Mouse (Mus musculus): Measurements from ENCODE around the gene 9230112D13Rik. TPM values are rescaled to one million over a fixed set of nuclear protein-coding genes. Genes with fewer than 3 reads are reported as not detected.
A peak's percentile ranks its signal among the peaks of the same experiment; 100 is the strongest.

Gene 9230112D13Rik
- 0.08 TPM in 1 of 2 replicates, not detected in the other for polyA plus RNA-seq (2012; rRNA removed)

DNA sequence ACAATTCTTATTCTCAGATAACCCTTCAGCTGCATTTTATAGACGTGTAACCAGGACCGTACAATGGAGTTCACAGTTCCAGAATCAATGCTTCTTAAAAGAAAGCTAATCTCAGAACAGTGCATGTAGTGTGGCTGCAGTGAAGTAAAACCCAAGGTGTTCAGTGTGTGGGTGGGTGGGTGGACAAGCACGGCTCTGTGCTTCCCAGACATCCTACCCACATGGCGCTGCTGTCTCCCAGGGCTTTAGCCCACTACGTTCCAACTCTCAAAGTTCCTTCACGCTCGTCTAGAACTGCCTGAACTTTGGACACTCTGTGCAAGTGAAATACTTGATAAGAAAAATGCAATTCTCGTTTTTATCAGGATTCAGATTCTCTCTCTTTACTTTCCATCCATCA, at the start of gene 9230112D13Rik:
Gene 9230112D13Rik (minus strand): TSS at position 101 of the 400 bp plus-strand sequence.
- DNase-seq (ENCODE audit: low spot score): no peak

DNA sequence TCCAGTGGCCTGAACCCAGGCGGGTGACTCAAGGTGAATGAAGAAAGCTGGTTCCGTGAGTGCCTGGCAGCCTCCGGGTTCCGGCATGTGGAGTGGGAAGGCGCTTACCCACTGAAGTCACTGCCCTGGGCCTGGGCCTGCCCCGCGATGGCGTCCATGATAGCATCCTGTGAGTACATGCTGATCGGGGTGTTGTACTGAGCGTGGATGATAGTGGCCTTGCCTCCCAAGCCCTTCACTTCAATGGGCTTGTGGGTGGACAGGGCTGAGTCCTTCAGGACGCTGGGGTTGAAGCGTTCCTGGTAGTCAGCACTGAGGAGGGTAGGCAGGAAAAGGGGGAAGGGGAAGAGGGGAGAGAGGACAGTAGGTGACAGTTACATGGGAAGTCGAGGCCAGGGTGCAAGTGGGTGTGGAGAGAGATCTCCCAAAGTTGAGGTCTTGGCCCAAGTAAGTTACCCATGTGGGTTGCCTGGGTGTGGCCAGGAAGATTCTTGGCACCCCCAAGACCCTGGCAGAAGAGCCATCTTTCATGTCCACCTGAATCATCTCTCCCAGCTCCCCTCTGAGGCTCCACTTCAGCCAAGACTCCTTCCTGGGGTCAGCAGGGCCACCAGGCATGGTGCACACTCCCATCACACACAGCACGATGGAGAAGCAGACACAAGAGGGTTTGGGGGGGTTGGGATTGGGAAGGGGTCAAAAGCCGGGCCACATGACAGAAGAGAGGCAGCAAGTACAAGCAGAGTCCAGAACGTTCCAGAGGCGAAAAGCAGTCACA, 49.2 kb upstream of the 9230112D13Rik start:
- no peak for DNase-seq (ENCODE audit: low spot score)

DNA sequence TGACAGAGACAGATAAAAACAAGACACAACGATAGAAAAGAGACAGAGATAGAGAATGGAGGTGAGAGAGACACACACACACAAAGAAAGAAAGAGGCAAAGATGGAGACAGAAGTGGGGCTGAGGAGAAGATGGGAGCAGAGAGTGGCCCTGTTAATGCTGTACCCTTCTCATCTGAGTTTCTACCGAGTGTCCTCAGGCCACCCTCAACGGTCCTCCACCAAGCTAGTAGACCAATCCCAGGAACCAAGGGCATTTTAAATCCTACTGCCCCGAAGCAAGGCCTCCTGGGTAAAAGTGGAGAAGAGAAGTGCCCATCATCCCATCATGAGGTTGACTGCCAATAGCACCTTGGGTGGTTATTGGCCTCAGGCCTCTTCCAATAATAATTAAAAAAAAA, 48.3 kb upstream of the 9230112D13Rik start:
- DNase-seq (ENCODE audit: low spot score): no peak

DNA sequence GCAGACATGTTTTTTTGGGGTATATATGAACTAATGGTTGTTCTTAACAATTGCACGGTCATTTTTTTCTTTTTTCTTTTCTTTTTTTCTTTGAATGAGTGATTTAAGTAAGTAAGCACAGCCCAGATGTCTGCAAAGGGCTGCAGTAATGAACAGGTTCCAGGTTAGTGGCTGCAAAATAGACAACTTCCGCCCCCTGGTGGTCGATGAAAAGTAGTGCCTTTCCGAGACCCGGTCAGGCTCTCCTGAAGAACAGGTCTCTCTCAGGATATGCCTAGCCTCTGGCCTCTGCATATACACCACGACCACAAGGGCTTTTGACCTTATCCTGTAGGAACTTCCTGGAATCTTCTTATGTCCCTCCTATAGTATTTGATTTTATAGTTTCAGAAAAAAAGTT, 47.7 kb upstream of the 9230112D13Rik start:
- peak; percentile 59 for DNase-seq (ENCODE audit: low spot score)

DNA sequence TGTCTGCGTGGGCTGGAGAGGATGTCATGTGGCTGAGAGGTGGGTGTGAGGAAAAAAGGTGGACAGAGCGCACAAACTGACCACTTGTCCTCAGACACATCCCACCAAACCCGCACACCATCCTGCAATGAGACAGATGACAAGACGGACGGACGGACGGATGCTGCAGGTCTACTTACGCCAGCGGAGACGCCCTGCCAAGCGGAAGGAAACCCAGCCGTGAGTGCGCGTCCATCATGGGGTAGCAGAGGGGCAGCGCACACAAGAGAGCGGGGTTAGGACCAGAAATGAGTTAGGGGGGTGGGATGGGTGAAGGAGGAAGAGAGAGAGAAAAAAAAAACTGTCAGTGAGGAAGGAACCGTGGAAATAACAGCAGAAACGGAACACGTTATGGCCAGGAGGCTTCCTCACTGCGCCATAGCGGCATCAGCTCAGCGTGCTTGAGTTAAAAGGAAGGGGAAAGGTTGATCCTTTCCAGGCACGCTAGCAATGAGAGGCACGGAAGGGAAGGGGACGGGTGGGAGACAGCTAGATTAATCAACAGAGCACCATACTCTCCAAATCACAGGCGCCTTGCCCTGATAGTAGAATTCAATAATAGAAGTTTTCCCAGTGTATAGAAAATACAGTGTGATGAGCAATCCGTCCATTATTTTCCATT, 47.1 kb upstream of the 9230112D13Rik start:
- no peak for DNase-seq (ENCODE audit: low spot score)

DNA sequence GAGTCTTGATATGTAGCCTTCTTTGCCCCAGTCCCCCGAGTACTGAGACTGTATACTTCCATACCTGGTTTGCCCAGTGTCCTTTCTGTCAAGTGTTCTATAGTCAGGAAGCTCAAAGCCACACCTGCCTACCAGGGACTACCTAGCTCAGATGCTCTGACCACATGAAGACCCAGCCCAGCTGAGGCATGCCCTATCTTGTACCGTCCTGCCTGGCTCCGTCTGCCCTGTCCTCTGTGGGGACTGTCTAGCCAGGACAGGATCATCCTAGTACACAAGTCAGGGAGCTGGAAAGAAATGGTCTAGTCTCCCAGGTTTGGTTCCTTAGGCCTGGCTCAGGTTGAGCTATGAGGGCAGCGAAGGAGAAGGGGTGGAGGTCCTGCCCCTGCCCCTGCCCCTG, 46.0 kb upstream of the 9230112D13Rik start:
- no peak for DNase-seq (ENCODE audit: low spot score)

DNA sequence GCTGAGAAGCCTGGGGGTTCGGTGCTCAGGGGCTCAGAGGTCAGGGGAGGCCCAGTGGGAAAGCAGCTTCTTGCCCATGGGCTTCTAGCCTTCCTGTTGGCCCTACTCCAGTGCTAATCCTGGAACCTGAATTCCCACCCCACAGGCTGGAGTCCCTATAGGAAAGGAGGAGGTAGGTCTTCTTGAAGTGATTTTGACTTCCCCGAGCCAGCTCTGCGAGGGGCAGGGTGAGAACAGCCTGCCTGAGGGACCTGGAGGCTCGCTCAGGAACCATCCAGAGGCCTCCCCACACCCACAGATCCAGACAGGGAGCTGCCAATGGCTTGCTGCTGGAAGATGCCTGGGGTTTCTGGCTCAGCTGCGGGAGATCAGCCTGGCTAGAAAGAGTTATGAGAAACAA, 45.1 kb upstream of the 9230112D13Rik start:
- no peak for DNase-seq (ENCODE audit: low spot score)

DNA sequence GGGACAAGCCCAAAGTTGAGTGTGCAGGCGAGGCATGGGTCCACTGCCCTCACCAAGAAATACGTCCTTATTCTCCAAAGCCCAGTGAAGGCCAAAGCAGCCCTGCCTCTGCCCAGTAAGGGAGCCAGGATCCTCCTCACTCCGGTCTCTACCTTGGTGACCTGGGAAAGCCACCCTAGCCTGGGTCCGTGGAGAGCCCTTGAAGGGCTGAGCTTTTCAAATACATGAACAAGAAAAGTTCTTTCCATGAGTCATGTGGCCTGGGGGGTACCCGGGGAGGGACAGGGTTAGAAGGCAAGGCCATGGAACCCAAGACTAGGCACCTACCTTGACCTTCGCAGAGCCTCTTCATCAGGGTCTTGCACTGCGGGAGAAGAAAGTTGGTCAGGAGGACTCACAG, 43.9 kb upstream of the 9230112D13Rik start:
- no peak for DNase-seq (ENCODE audit: low spot score)

DNA sequence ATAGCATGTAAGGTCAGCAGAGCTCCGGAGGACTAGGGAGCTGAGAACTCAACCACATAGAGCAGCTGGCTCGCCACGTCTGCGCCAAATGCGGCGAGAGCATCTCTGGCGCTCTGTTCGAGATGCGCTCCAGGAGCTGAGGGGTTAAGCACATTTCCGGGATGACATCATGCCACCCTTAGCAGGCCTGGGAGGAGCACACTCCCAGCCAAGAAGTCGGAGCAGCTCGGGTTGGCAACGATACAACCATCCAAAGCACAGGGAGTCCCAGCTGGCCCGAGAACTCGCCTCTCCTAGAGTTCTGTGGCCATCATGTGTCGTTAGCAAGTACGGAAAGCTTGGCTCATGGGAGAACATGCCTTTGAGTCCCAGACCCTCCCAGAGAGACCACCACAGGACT, 43.1 kb upstream of the 9230112D13Rik start:
- DNase-seq (ENCODE audit: low spot score): no peak

DNA sequence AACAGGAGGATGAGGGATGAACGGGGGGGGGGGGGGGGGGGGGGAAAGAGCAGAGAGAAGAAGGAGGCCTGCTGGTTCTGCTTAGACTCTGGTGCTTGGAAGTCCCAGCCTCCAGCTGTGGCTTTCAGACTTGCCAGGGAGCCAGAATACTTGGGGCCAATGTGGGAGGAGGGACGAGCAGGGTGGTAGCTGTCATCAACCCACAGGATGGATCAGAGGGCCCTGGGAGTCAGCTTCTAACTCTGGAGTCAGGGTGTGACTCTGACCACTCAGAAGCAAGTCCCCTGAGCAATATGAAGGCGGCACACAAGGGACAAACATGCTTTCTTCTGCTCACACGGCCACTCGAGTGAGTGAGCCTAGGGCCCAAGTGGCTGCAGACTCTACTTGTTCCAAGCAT, 42.0 kb upstream of the 9230112D13Rik start:
- DNase-seq (ENCODE audit: low spot score): no peak

DNA sequence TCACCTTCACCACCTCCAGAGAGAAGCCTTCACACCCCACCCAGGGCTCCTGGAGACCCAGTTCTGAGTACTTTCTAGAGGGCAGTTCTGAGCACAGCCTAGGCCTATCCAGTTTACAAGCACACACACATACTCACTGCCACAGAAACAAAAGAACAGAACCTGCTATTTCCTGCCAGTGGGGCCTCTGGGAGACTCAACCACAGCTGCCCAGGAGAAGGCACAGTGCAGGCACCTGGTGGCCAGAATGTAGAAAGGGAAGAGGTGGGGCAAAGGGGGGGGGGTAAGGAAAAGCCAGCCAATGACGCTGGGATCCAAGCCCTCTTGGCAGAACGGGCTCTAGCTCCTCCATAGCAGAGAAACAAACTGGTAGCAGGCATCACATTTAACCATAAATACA, 39.8 kb upstream of the 9230112D13Rik start:
- DNase-seq (ENCODE audit: low spot score): no peak

DNA sequence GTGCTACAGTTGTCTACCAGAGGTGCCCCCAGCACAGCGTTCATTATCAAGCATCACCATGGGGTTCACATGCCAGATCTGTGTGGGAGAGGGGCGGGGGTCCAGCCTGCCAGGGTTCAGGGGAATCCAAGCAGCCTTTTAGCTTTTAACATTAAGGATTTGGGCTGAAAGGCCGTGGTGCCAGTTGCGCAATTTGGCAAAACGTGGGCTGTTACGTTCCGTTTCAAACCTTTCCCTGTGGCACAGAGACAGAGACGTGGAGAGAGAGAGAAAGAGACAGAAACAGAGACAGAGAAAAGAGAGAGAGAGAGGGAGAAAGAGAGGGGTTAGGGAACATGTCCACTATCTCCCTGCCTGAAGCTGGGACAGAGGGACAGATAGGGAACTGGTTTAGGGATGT, 39.0 kb upstream of the 9230112D13Rik start:
- no peak for DNase-seq (ENCODE audit: low spot score)

DNA sequence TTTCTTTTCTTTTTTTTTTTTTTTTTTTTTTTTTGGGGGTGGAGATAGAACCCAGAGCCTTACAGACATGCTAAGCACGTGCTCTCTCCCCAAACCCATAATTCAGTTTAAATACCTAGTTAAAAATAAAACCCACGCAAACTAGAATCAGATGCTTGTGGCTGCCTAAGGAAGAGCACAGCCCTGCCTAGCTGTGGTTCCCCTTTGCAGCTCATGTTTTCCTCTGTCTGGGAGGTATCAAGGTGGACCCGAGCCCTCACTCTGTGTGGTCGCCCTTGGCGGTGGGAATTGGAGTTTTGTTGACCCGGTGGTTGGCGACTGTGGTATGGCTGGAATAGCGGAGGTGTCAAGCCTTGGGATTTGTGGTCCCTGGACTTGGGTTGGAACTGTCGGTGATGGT, 36.3 kb upstream of the 9230112D13Rik start:
- DNase-seq (ENCODE audit: low spot score): no peak

DNA sequence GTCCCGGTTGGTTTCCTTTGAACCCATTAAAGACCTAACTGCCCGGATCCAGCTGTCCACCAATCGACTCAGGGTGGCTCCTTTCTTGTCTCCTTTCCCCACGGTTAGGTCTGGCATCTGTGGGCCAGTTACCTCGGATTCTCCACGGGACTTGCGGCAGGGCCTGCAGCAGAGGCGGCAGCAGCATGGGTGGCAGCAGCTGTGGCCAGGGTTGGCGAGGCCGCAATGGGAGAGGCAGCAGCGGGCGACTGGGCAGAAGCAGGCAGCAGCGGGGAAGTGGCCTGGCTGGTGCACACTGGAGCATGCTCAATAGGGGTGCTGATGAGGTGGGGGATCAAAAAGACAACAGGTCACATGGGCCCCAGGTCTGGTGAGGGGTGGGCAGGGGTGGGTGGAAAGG, 32.6 kb upstream of the 9230112D13Rik start:
- no peak for DNase-seq (ENCODE audit: low spot score)

DNA sequence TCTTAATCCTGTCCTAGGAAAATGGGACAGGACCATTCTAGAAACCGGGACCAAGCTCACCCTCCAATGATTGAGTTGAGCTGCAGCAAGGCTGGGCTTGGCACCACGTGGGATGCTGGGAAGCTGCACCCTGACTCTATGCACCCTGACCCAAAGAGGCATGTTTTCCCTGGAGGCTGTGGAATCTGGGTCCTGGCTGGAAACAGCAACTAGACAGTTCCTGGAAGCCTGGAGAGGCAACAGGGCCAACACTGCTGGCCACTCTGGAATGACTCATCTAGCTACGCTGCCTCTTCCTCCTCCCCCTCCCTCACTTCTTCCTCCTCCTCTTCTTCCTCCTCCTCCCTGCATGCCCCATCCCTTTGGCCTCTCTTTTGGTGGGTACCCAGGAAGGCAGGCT, 31.4 kb upstream of the 9230112D13Rik start:
- no peak for DNase-seq (ENCODE audit: low spot score)

DNA sequence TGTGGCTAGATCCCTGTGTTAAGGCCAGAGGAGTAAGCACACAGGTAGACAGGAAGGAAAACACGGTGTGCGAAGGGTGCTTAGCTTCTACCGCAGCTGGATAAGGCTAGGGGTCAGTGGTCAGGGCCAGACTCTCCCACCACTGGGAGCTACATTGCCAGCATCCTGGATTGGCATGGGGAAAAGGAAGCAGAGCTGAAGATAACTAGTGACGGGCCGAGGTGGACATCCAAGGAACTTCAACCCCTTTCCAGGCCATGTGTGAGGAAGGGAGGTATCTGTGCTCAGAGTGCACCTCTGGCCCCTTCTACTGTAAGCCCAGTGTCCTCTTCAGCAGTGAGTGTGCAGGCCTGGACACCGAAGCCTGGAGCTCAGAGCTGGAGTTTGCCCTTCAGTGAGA, 30.9 kb upstream of the 9230112D13Rik start:
- DNase-seq (ENCODE audit: low spot score): no peak

DNA sequence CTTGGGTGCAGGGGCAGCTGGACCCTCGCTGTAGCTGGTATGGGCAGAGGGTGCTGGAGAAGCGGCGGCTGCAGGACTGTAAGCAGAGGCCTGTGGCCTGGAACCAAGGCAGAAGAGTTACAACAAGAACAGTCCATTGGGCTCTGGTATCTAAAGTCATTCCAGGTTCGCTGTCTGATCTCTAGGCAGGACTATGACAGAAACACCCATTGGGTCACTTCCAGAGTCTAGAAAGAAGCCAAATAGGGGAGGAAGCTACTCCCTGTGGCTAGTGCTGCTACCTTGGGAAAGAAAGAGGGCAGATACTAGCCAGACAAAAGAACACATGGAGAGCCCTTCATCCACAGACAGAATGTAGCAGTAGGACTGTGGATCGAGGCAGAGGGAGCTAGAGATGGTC, 29.6 kb upstream of the 9230112D13Rik start:
- no peak for DNase-seq (ENCODE audit: low spot score)

DNA sequence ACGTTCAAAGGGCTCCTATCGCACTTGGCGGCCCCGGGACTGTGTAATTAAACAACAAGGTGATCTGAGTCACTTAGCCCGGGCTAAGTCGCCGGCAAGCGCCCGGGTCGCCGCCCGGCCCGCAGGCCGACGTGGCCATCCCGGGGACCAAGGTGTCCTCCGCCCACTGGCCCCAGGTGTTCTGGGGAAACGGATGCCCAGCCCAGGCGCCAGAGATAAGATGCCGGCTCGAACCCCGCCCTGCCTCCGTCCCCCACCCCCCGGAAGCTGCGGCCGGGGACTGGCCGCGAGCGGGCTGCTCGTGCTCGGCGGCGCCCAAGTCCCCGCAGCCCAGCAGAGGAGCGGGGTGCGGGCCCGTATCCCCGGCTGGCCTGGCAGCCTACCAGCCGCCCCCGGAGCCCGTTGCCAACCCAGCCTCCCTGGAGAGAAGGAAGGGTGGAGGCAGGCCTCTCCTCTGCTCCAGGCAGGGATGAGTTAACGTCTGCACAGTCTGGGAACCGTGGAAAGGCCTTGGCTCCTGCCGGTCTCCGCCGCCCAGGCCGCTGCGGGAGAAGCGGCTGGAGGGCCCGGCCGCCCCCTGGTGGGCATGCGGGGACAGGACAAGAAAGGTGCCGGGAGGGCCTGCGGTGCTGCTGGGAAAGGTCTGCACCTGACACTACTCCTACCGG, 26.5 kb upstream of the 9230112D13Rik start:
- peak; percentile 72 for DNase-seq (ENCODE audit: low spot score)

DNA sequence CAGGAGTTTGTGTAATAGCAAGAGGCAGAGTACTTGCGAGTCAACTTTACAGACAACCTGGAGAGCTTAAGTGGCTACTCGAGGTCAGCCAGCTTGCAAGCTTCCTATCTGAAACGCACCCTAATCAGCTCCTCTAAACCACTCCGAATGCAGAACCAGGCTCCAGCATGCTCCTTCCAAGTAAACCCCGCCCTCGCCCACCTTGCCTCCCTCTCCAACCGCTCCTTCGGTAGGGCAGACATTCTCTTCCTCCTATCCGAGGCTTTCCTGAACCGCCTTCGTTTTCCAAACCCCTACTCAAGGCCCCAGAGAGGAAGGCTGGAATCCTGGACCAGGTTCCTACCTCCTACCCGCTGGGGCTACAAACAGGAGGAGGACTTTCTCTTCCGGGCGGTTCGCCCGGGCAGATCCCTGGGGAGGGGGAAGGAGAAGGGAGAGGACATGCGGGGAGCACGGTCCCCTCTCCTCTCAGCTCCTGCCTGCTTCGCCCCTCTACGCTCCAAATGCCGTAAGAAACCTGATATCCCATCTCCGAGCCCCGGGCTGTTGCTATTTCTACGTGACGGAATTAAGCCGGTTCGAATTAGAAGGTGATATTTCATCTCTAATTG, 25.9 kb upstream of the 9230112D13Rik start:
- DNase-seq (ENCODE audit: low spot score): peak; percentile 57

DNA sequence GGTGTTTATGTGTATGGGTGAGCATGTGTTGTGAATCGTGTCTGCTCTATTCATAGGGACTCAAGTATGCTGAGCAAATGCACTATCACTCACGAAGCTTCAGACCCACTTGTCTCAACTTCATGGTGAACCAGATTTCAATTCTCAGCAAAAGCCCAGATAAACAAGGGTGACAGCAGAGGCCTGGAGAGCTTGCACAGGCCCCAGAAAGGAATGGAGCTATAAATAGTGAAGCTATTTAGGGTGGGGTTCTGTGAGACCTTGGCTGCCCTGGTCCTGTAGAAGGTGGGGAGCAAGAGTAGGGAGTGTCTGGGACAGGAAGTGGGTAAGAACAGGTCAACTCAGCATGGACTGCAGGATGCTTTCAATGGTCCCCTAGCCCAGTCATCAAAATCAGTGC, 21.9 kb upstream of the 9230112D13Rik start:
- DNase-seq (ENCODE audit: low spot score): no peak

DNA sequence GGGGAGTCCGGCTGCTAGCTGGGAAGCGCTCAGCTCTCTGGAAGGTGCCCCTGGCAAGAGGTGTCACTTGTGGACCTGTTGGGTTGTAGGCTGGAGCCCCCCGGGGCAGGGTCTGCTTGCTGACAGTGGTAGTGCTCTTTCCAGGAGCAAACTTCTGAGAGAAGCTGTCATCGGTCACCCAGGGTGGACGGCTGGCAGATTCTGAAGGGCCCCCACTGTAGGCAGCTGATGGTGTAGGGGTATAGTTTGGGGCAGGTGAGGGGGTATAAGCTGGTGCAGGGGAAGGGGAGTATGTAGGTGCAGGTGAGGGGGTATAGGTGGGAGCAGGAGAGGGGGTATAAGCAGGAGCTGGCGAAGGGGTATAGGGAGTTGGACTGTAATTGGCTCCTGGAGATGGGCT, 21.4 kb upstream of the 9230112D13Rik start:
- no peak for DNase-seq (ENCODE audit: low spot score)

DNA sequence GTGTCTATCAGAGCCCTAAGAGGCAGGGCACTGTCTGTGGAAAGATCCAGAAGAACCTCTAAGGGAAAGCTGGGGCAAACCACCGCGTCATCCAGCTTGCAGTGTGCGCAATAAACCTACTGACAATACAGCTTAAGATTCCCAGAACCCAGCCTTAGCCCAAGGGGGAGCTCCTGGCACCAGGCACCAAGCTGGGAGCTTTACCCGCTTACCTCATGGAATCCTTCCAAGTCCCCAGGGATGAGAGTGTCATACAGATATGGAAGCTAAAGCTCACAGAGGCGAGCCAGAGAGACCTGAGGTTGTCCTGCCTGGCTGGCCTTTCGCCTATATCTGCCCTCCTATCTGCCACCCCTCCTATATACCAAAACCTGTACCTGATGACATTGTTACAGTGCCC, 21.0 kb upstream of the 9230112D13Rik start:
- DNase-seq (ENCODE audit: low spot score): no peak

DNA sequence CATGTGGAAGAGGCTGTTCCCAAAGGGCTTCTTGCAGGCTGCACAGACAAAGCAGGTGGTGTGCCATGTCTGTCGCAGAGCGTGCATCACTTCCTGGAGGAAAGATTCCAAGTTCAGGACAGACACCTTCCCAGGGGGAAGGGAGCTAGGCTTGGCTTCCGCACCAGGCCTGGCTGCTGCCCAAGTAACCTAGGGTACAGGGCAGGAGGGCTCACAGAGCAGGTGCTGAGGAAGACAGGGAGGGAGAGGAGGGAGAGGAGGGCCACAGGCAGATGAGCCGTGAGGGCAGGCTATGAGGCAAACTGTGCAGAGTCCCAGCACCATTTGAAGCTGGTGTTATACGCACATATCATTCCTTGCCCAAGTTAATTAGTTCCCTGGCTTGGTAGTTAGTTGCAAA, 19.3 kb upstream of the 9230112D13Rik start:
- no peak for DNase-seq (ENCODE audit: low spot score)

Data from urinary bladder, adult 2 months (tissue).